Mouse (Mus musculus) cortical plate, adult 2 months (tissue): ENCODE data around the gene Smim13. TPM values are rescaled to one million over a fixed set of nuclear protein-coding genes. Genes with fewer than 3 reads are reported as not detected.

Source experiments
- H3K27ac ChIP-seq: fragments of 200-500 bp; 2 replicates; pipeline ENCODE4 v1.5.1; 2012; ENCODE audit warnings: low read length, control low read depth, inconsistent platforms; ENCODE audit not compliant: insufficient read depth
- H3K4me1 ChIP-seq: fragments of 200-500 bp; 2 replicates; pipeline ENCODE4 v1.6.1; 2011; ENCODE audit warnings: low read length; ENCODE audit not compliant: control insufficient read depth, insufficient read depth
- H3K4me3 ChIP-seq: fragments of 200-500 bp; 2 replicates; pipeline ENCODE4 v1.5.1; 2011; ENCODE audit warnings: mild to moderate bottlenecking, low read length, control low read depth; ENCODE audit not compliant: insufficient read depth
- CTCF ChIP-seq: fragments of 200-500 bp; IDR thresholded peaks from 2 replicates; pipeline ENCODE4 v1.5.1; 2011; ENCODE audit warnings: mild to moderate bottlenecking, control low read depth, low read length; ENCODE audit not compliant: insufficient read depth; ENCODE audit errors: extremely low read depth
- POLR2A ChIP-seq: fragments of 200-500 bp; IDR thresholded peaks from 2 replicates; pipeline ENCODE4 v1.6.1; 2011; ENCODE audit warnings: mild to moderate bottlenecking, low read length, control low read depth; ENCODE audit not compliant: insufficient read depth; ENCODE audit errors: extremely low read depth
- polyA plus RNA-seq: library from polyadenylated mRNA; depleted of rRNA; stranded (reverse); fragments of >200 nt; gene quantifications from 2 replicates; pipeline ENCODE4 v1.2.3, GENCODE M21; 2012; rRNA removed

The Smim13 gene
- polyA plus RNA-seq, 1 experiment, result 121 TPM

- no peak overlapping the region for H3K4me3 ChIP-seq
- no peak for TF ChIP-seq CTCF
- H3K27ac ChIP-seq, result no peak overlapping the region
- no peaks in the 10 kb centered on the region for H3K4me1 ChIP-seq
Measured at GRCm38 (mm10) chr13:41300037-41300436, 50.4 kb downstream of the Smim13 start.

DNA sequence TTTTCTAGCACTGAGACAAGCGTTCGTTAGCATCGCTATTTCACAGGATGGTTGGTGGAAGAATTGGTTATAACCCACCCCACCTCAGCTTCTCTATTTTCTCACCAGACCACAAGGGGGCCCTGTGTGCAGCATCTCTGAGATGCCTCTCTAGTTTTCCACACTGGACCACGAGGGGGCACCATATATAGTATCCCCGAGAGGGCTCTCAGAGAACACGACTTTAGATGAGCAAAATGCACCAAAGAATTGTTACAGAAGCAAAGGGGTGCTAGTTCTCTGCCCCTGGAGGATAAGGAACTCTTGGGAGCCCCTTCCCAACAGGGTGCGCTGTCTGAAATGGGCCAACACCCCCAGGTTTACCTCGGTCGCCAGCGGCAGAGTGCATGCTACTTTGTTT lies 53.1 kb downstream of the Smim13 start:
- Histone ChIP-seq H3K4me1 (no peaks in the 10 kb centered on the region), H3K27ac (no peak overlapping the region), H3K4me3 (no peak overlapping the region)
- no peak for TF ChIP-seq POLR2A
- TF ChIP-seq CTCF, result peak; percentile 82

DNA sequence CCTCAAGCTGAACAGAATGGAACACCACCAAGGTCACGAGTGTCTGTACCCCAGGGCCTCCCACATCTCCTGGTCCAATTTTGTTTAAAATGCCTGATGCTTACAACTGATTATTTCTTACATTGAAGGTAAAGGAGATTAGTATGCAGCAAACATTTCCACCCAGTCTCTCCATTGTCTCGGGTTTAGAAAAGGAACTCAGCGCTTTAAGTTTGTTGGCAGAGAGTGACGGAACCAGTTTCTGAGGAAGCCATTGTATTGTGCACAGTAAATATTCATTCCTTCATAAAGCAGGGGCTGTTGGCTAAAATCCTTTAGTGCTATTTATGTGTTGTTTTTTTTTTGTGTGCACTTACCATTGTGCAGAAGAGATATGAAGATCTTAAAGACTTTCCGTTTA lies 71.1 kb downstream of the Smim13 start:
- TF ChIP-seq CTCF (no peak), POLR2A (no peak)
- no peak overlapping the region for H3K4me3 ChIP-seq

GRCm38 (mm10) chr13:41321433-41321832 lies 71.8 kb downstream of the Smim13 start:
- Histone ChIP-seq H3K4me3 (no peak overlapping the region), H3K27ac (no peak overlapping the region), H3K4me1 (peaks cover 1% of the 10 kb centered on the region; the same call in 1 of the 2 replicates)
- no peak for TF ChIP-seq CTCF
- no peak for TF ChIP-seq POLR2A

More for the DNA sequence above, 71.1 kb downstream of the Smim13 start:
- no peak overlapping the region for H3K27ac ChIP-seq
- peaks cover 1% of the 10 kb centered on the region; the same call in 1 of the 2 replicates for H3K4me1 ChIP-seq

- peaks cover 6% of the 10 kb centered on the region for H3K4me1 ChIP-seq
- no peak overlapping the region for H3K4me3 ChIP-seq
- no peak overlapping the region for H3K27ac ChIP-seq
- TF ChIP-seq CTCF (no peak), POLR2A (no peak)
Measured at GRCm38 (mm10) chr13:41324631-41325030, 75.0 kb downstream of the Smim13 start.

GRCm38 (mm10) chr13:41325346-41325745 lies 75.7 kb downstream of the Smim13 start:
- H3K4me3 ChIP-seq, result no peak overlapping the region
- TF ChIP-seq CTCF, result no peak
- no peak for TF ChIP-seq POLR2A

GRCm38 (mm10) chr13:41326134-41326533 lies 76.5 kb downstream of the Smim13 start:
- H3K4me1 ChIP-seq, result peaks cover 5% of the 10 kb centered on the region
- H3K27ac ChIP-seq, result no peak overlapping the region
- no peak overlapping the region for H3K4me3 ChIP-seq
- TF ChIP-seq CTCF (no peak), POLR2A (no peak)

More at GRCm38 (mm10) chr13:41325346-41325745, 75.7 kb downstream of the Smim13 start:
- Histone ChIP-seq H3K27ac (no peak overlapping the region), H3K4me1 (peaks cover 6% of the 10 kb centered on the region)

Other genes starting within 250 kb of the Smim13 start
- 49.9 and 50.7 TPM in 2 replicates for gene Pak1ip1, start 248.8 kb upstream of the Smim13 start, polyA plus RNA-seq
- 67.3 and 69.6 TPM in 2 replicates for gene Tmem14c, start 233.6 kb upstream of the Smim13 start, polyA plus RNA-seq
- gene Mak, start 170.1 kb upstream of the Smim13 start, polyA plus RNA-seq, result 3.3 and 4.1 TPM in 2 replicates
- gene Gcm2, start 138.8 kb upstream of the Smim13 start, polyA plus RNA-seq, result not detected in 2 replicates
- 0.06 and 0.54 TPM in 2 replicates for gene Sycp2l, start 135.5 kb upstream of the Smim13 start, polyA plus RNA-seq
- gene Elovl2, start 29.4 kb upstream of the Smim13 start, polyA plus RNA-seq, result 11.9 and 12.6 TPM in 2 replicates
- gene Gm17364, start 24.1 kb downstream of the Smim13 start, polyA plus RNA-seq, result not detected in 2 replicates
- 4.2 and 4.5 TPM in 2 replicates for gene Nedd9, start 237.5 kb downstream of the Smim13 start, polyA plus RNA-seq